Mouse (Mus musculus): Measurements from ENCODE around the gene Mogs. TPM values are rescaled to one million over a fixed set of nuclear protein-coding genes. Genes with fewer than 3 reads are reported as not detected.
A peak's percentile ranks its signal among the peaks of the same experiment; 100 is the strongest.

The Mogs gene
- polyA plus RNA-seq, 1 experiment: 17.1 TPM

DNA sequence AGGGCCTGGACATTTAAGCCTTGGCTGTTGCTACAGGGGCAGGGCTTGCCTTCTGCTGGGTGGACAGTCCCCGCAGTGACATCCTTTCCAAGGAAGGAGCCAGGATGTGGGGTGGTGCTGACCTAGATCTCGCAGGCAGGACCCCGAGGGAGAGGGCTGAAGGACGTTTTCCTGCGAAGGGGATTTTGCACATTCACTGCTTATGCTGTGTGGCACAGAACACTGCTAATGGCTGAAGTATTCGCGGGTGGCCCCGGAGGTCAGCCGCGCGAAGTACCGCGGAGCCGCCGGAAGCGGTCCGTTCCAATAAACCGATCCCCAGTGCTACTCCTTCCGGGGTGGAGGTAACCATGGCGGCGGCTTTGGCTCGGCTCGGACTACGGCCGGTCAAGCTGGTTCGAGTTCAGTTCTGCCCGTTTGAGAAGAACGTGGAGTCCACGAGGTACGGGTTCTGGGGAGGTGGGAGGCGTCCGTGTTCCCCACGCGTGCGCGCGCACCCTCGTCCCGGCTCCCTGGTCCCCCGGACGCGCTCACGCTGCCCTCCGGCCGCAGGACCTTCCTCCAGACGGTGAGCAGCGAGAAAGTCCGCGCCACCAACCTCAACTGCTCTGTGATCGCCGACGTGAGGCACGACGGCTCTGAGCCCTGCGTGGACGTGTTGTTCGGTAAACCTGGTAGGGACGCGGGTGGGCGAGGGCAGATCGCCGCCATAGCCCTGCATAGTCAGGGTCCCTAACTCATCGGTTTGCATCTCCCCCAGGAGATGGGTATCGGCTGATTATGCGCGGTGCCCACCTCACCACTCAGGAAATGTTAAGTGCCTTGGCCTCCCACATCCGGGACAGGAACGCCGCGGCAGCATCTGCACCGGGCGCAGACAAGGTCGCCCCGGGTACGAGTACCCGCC is 6.3 kb upstream of the Mogs start, which contains the start of gene Mrpl53:
Mrpl53 (plus strand) TSS at position 279 of the 907 bp plus-strand sequence.
- peak within 1 kb of the TSS; percentile 70 for H3K27ac ChIP-seq (ENCODE audit: insufficient read depth, low read depth, low read length)
- H3K4me3 ChIP-seq (ENCODE audit: insufficient read depth, low read length): peak within 1 kb of the TSS; percentile 89
- peaks cover 7% of the 10 kb centered on the region for H3K4me1 ChIP-seq (ENCODE audit: control insufficient read depth, insufficient read depth, low read length)
- TF ChIP-seq CTCF (IDR thresholded peaks at IDR 0.05; ENCODE audit: low read depth, low read length) (no peak), POLR2A (IDR thresholded peaks at IDR 0.05; ENCODE audit: borderline replicate concordance, low read depth, low read length) (no peak)

DNA sequence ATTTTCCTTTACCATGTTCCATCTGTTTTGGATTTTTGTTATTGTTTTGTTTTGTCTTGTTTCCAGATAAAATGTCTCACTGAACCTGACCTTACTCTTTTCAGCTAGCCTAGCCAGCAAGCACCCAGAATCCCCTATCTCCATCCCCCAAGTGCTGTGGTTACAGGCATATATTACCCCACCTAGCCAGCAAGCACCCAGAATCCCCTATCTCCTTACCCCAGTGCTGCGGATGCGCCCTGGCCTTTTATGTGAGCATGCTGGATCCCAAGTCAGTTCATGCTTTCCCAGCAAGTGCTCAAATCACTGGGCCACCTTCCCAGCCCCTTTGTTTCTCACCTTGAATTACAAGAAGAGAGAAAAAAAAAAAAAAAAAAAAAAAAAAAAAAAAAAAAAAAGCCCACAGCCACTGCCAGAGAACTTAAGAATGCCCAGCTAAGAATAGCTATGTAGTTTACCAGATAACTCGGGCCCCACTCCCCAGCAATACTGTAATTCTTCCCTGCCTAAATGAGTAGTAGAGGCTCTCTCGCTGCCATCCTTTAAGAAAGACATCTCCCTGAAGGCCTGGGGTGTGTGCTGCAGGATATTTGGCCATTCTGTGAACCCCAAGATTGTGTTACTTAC is 3.7 kb upstream of the Mogs start:
- TF ChIP-seq CTCF (IDR thresholded peaks at IDR 0.05; ENCODE audit: low read depth, low read length): no peak
- TF ChIP-seq POLR2A (IDR thresholded peaks at IDR 0.05; ENCODE audit: borderline replicate concordance, low read depth, low read length): no peak
- Histone ChIP-seq H3K4me1 (ENCODE audit: control insufficient read depth, insufficient read depth, low read length) (peaks cover 14% of the 10 kb centered on the region), H3K4me3 (ENCODE audit: insufficient read depth, low read length) (no peak overlapping the region), H3K27ac (ENCODE audit: insufficient read depth, low read depth, low read length) (no peak overlapping the region)

DNA sequence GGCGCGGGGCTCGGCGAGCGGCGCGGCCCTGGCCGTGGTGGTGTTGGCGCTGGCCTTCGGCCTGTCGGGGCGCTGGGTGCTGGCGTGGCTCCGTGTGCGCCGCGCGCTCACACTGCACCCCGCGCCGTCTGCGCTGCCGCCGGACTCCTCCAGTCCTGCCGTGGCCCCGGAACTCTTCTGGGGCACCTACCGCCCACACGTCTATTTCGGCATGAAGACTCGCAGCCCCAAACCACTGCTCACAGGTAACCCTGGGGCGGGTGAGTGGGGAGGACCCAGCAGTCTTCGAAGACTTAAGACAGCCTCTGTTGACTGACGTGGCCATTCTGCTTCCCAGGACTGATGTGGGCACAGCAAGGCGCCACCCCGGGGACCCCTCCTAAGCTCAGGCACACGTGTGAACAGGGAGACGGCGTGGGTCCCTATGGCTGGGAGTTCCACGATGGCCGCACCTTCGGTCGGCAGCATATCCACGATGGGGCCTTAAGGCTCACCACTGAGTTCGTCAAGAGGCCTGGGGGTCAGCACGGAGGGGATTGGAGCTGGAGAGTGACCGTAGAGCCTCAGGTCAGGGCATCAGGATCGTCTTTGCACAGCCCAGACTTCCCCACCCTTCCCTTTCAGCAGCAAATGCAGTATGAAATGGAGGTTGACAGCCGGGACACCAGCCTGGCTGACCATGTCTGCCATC is 531 bp downstream of the Mogs start:
- Histone ChIP-seq H3K4me1 (ENCODE audit: control insufficient read depth, insufficient read depth, low read length) (peaks cover 16% of the 10 kb centered on the region), H3K4me3 (ENCODE audit: insufficient read depth, low read length) (peak overlapping the region; percentile 77), H3K27ac (ENCODE audit: insufficient read depth, low read depth, low read length) (0 out of 2 replicates have a peak overlapping the region, but pooled peaks have one; percentile 1)
- TF ChIP-seq POLR2A (IDR thresholded peaks at IDR 0.05; ENCODE audit: borderline replicate concordance, low read depth, low read length) (no peak), CTCF (IDR thresholded peaks at IDR 0.05; ENCODE audit: low read depth, low read length) (no peak)

DNA sequence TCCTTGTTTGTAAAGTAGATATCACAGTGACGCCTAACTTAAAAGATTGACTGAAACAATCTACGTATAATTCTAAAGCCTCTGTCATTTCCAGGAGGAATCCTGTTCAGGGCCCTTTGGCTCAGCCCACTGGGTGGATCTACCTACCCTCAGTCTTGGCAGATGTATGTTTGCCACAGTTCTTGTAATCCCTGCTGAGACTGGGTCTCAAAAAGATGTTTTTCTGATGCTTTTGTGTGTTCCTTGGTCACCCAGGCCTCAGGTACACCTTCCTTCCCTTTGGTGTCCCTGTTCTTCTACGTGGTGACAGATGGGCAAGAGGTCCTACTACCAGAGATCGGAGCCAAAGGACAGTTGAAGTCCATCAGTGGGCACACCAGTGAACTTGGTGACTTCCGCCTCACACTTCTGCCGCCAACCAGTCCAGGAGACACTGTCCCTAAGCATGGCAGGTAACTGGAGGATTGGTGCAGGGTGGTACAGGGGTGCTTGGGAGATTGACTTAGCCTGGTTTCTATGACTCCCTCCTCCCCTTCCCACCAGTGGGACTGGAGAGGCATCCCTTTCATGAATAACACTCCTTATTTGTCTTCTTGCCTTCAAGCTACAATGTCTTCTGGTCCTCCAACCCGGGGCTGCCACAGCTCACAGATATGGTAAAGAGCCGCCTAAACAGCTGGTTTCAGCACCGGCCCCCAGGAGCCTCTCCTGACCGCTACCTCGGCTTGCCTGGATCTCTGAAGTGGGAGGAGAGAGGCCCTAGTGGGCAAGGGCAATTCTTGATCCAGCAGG is 1.3 kb downstream of the Mogs start:
- Histone ChIP-seq H3K27ac (ENCODE audit: insufficient read depth, low read depth, low read length) (no peak overlapping the region), H3K4me1 (ENCODE audit: control insufficient read depth, insufficient read depth, low read length) (peaks cover 16% of the 10 kb centered on the region), H3K4me3 (ENCODE audit: insufficient read depth, low read length) (peak overlapping the region; percentile 77)
- TF ChIP-seq POLR2A (IDR thresholded peaks at IDR 0.05; ENCODE audit: borderline replicate concordance, low read depth, low read length) (no peak), CTCF (IDR thresholded peaks at IDR 0.05; ENCODE audit: low read depth, low read length) (no peak)

DNA sequence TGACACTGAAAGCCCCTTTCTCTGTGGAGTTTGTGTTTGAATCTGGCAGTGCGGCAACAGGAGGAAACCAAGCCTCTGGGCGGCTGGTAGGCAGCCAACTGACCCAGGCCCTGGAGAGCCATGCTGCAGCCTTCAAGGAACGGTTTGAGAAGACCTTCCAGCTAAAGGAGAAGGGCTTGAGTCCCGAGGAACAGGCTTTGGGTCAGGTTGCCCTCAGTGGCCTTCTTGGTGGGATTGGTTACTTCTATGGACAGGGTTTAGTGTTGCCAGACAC is 1.8 kb downstream of the Mogs start:
- TF ChIP-seq CTCF (IDR thresholded peaks at IDR 0.05; ENCODE audit: low read depth, low read length) (no peak), POLR2A (IDR thresholded peaks at IDR 0.05; ENCODE audit: borderline replicate concordance, low read depth, low read length) (no peak)
- no peak overlapping the region for H3K27ac ChIP-seq (ENCODE audit: insufficient read depth, low read depth, low read length)
- H3K4me1 ChIP-seq (ENCODE audit: control insufficient read depth, insufficient read depth, low read length): peaks cover 16% of the 10 kb centered on the region
- H3K4me3 ChIP-seq (ENCODE audit: insufficient read depth, low read length): no peak overlapping the region

DNA sequence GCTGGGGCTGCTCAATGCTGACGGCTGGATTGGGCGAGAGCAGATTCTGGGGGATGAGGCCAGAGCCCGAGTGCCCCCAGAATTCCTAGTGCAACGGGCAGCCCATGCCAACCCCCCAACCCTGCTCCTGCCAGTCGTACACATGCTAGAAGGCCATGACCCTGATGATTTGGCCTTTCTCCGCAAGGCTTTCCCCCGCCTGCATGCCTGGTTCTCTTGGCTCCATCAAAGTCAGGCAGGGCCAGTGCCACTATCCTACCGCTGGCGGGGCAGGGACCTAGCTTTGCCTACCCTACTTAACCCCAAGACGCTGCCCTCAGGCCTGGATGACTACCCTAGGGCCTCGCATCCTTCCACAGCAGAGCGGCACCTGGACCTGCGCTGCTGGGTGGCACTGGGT is 2.3 kb downstream of the Mogs start:
- Histone ChIP-seq H3K4me3 (ENCODE audit: insufficient read depth, low read length) (no peak overlapping the region), H3K4me1 (ENCODE audit: control insufficient read depth, insufficient read depth, low read length) (peaks cover 21% of the 10 kb centered on the region), H3K27ac (ENCODE audit: insufficient read depth, low read depth, low read length) (no peak overlapping the region)
- no peak for TF ChIP-seq CTCF (IDR thresholded peaks at IDR 0.05; ENCODE audit: low read depth, low read length)
- no peak for TF ChIP-seq POLR2A (IDR thresholded peaks at IDR 0.05; ENCODE audit: borderline replicate concordance, low read depth, low read length)

DNA sequence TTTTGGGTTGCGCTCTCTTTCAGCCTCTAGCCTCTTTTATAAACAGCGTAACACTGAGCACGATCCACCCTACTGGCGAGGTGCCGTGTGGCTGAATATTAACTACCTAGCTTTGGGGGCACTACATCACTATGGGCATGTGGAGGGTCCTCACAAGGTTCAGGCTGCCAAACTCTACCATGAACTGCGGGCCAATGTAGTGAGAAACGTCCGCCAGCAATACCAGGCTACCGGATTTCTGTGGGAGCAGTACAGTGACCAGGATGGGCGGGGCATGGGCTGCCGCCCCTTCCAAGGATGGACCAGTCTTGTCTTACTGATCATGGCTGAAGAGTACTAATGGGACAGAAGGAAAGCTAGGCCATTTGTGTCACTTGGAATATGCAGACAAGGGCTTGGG is 3.1 kb downstream of the Mogs start:
- no peak for TF ChIP-seq CTCF (IDR thresholded peaks at IDR 0.05; ENCODE audit: low read depth, low read length)
- TF ChIP-seq POLR2A (IDR thresholded peaks at IDR 0.05; ENCODE audit: borderline replicate concordance, low read depth, low read length): no peak
- Histone ChIP-seq H3K4me1 (ENCODE audit: control insufficient read depth, insufficient read depth, low read length) (peaks cover 21% of the 10 kb centered on the region), H3K27ac (ENCODE audit: insufficient read depth, low read depth, low read length) (no peak overlapping the region), H3K4me3 (ENCODE audit: insufficient read depth, low read length) (no peak overlapping the region)

DNA sequence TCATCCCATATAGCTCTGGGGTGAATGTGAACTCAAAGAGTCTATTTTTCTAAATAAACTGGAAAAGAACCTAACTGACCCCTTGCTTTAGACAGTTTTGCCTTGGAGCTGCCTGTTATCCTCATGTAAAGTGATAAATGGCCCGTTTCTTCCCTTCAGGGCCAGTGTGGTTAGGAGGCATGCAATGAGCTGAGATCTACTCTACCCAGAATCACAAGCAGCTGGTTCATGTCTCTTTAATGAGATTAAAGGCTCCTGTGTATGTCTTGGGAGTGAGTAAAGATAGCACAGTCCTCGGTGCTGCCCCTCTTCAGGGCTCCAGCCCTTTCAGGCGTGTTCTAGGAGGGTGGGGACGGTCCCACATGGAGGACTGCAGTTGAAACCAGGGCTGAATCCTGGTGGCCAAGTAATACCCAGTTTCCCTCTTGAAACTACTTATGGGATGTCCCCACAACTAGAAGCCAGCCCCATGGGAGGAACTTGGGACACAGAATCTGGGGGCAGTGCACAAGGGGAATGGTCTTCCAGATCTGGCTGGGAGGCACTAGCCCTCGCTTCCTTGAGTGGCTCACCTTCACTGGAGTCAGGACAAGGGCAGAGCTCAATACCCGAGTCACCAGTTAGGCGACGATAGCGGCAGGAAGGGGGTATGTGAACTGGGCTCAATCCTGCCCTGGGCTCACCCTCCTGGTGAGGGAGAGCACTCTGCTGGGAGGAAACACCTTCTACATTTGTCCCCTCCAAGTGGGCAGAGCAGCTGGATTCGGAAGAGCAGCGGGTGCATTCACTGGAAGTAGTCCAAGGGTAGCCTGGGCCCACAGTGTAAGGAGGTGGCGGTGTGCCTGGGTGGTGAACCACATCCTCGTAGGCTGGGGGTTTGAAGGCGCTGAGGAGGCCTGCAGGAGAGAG is 3.8 kb downstream of the Mogs start:
- no peak for TF ChIP-seq POLR2A (IDR thresholded peaks at IDR 0.05; ENCODE audit: borderline replicate concordance, low read depth, low read length)
- no peak for TF ChIP-seq CTCF (IDR thresholded peaks at IDR 0.05; ENCODE audit: low read depth, low read length)
- H3K4me1 ChIP-seq (ENCODE audit: control insufficient read depth, insufficient read depth, low read length): peaks cover 22% of the 10 kb centered on the region
- H3K27ac ChIP-seq (ENCODE audit: insufficient read depth, low read depth, low read length): no peak overlapping the region
- no peak overlapping the region for H3K4me3 ChIP-seq (ENCODE audit: insufficient read depth, low read length)
